Mouse (Mus musculus) cerebral cortex, adult 2 months (tissue): ENCODE results near the gene Cadps.

Experiments
- WGBS: fragments of 180-500 bp; shearing (Covaris S2); methylation state at CpG from one replicate; pipeline ENCODE4 v1.1.7; 2018; 5-methylcytosine and 5-hydroxymethylcytosine counted together

Cadps gene

DNA sequence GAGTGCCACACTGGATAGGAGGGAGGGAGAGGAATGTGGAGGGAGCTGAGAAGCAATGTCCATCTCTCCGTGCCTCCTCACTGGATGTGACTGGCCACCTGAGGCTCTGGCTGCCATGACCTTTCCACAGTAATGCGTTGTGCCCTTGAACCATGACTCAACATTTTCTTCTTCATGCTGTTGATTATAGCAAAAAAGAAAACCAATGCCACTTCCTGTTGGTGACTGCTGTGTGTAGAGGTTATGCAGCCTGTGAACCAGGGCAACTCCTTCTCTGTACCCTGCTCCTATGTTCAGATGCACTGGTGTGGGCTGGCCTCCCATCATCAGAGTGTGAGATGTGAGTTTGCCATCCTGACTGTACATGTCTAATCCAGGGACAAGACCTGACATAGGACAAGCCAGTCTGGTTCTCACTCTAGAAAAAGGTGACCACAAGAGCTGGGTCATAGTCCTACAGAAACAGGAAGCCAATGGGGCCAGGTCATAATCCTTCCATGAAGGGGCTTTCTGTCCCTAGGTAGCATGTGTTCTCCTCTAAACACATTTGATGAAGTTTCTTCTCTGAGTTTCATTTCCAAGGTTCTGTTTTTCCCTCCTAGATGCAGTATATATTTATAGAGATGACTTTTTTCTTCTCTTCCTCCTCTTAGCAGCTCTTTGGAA is 245.3 kb downstream of the Cadps start:
- WGBS, result 65% methylated on average over 2 of the region's 2 CpGs

DNA sequence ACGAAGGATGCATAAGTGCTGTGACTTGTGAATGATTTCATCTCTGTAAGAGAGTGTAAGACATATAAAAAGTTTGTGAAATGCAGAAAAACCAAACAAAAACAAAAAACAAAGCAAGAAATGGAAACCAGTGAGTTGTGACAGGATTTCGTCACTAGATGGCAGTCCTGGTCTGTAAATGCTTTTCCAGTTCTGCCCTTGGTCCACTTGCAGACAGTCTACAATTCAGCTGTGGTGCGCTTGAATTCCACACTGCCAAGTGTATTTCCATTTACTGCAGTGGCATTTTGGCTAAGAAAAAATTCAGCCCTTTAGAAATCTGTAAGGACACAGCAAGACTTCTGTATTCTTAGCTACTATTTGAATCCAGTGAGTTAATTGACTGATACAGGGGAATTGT is 247.8 kb downstream of the Cadps start:
- WGBS, result 7% methylated on average over 3 of the region's 3 CpGs

DNA sequence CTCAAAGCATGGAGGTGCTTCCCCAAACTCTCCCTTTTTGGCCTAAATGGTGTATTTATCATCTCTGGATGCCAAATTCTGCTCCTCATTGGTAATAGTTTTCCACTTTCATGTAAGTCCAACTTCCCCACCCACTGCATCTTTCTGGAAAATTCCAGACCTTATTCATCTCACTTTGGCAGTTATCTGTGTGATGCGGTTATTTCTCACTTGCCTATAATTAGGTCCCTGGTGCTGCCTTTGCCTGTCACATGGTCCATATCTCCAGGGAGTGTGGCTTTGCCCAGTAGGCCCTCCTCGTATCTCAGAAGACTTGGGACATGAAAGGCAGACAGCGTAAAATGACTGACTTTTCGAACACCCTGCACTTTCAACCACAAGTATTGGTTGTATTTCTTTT is 248.5 kb downstream of the Cadps start:
- 55% methylated on average over 4 of the region's 4 CpGs for WGBS

DNA sequence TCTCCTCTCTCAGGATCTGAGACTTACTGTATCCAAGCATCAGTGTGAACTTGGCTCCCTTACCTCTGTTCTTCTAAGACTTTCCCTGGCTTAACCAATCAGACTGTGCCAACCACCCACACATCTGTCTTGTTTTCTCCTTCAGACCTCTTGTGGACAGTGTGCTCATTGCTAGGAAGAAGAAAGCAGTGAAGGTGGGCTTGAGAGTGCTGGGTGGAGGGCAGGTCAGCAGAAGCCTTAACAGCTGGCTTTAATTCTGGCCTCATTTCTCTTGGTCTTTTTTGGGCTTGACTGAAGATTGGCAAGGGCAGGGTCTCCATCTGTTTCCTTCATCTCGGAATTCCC is 262.7 kb downstream of the Cadps start:
- 50% methylated on average over 1 of the region's 1 CpGs for WGBS

DNA sequence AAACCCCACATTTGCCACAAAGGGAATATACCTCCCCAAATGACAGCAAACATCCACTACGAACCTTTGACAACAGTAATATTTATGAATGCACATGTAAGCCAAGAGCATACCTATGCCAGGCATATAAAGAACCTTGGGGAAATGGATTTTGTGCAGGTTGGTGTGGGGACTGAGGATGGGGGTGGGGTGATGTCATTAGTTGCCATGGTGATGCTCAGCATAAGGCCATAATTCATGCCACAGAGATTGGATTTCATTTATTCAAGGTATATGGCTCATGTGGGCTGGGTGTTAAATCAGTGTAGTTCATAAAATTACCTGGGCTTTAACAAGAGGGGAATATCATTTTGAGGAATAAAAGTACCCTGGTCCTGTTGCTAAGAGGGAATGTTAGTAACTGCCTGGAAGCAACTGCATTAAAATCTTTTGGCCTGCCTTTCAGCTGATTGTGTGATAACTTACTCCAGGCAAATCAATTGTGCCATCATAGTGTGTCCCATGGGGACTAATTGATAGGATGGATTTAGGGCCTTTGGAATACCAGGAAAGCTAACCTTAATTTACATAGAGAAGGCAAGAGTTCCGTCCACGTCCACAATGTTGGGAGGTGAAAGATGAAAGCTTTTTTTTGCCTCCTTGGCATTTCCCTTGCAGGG is 263.2 kb downstream of the Cadps start:
- WGBS, result 84% methylated on average over 3 of the region's 3 CpGs

DNA sequence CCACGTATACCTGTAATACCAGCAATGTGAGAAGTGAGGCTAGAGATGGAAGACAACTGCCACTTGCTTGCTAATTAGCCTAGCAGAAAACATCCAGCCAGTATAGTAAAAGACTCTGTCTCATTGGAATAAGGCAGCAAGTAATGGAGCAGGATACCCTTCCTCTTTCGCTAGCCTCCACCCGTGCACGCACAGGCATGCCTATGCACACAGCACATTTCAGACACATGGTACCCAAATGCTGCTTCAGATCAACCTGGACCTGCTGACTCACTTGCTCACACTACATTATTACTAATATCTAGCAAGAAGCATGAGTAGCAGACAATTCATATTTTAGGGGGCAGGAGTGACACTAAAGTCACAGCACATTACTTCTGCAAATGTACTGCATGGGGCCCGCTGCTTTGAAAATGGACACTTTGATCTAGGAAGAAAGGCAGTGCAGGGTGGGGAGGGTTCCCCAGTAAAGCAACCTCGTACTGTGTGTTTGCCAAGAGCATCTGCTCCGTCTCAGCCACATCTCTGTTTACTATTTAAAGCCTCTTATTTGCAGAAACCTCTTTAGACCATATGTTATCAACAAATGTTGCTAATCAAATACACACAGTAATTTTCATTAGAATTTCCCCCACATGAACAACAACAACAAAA is 263.8 kb downstream of the Cadps start:
- 74% methylated on average over 7 of the region's 7 CpGs for WGBS

DNA sequence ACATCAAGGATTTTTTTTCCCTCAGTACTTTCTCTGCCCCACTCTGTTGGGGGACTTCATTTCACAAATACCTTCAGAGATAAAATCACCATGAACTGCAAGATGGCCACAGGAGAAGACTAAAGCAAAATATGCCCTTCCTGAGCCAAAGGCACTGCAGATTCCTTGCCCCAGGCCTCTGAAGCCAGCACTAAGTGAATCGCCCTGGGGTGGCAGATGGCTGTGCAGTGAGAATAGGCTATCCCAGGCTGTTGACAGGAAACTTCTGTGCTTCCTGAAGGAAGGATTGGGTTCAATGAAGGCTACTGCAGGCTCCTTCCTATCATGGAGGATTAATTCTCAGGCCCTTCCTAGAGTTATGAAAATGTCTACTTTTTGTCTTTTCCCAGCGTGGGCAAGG is 268.4 kb downstream of the Cadps start:
- 53% methylated on average over 2 of the region's 2 CpGs for WGBS

DNA sequence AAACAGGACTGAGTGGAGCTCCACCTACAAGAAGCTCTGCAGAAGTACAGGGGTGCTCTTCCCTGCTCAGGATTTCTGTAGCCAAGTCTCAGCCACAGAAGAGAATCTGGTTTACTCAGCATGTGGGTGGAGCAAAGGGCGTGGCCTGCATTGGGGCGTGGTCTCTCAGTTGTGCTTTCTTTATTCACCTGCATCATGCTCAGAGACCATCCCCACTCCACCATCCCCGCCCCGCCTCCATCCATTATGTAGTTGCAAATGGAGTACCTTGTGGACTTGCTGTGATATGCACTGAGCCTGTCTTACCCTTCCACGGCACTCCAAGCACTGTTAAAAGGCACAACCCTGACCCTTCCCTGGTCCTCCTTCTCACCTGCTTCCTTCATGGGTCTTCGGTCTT is 271.5 kb downstream of the Cadps start:
- 51% methylated on average over 6 of the region's 6 CpGs for WGBS

DNA sequence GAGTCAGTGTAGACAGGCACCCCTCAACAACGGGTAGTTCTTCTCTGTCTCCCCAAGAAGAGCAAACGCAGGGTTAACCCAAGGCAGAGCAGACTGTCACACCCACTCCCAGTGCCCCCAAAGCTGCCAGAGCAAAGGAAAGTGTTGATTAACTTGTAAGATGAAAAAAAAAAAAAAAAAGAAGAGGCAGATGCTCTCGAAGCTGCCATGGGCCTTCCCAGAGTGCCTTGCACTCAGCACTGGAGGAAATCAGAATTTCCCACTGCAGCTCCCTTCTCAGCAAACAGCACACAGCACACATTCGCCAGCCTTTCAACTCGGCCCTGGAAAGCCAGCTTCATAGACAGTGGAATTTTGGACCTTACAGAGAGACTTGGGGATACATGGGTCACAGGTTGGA is 271.9 kb downstream of the Cadps start:
- WGBS, result 34% methylated on average over 5 of the region's 5 CpGs

DNA sequence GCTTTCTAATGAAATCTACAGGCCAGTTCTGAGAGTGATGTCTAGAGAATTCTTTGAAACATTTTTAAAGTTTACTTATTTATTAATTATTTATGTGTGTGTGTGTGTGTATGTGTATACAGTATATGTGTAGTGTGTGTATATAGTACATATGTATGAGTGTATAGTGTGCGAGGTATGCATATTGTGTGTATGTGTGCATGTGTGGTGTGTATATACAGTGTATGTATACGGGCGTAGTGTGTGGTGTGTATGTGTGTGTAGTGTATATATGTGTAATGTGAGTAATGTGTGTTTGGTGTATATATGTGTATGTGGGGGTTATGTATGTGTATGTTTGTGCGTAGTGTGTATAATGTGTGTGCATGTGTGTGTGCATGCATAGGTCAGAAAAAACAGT is 275.4 kb downstream of the Cadps start:
- 95% methylated on average over 4 of the region's 4 CpGs for WGBS

DNA sequence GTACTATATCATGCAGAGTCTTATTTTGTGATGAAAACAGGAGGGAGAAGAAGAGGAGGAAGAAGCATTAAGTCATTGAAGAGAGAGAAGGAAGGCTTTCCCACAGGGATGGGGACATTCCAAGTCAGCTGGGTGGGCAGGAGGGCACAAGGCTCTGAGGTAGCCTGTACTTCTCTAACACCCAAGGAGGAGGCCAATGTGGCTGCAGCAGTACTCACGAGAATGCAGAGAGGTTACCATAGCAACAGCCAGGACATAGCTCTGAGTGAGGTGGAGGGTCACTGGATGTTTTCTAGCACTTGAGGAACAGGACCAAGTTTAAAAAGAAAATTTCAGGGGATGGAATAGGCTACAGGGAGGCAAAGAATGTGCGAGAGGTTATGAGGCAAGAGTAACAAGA is 281.1 kb downstream of the Cadps start:
- WGBS, result 54% methylated on average over 2 of the region's 2 CpGs

DNA sequence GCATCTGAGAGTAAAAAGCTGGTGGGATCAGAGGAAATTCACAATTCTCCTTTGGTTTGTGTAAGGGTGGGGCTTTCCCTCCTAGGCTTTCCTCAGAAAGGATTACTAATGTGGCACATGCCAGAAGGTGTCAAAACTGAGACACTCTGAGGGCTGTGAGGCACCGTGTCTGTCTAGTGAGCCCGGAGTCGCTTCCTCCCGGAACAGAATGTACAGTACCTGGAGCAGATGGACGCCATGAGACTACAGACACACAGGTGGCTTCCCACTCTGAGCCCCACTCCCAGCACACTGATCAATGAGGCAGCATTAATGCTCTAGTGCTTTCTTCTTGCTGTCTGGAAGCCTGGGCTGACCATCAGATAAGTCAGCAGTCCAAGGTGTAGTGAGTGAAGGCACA is 283.8 kb downstream of the Cadps start:
- 47% methylated on average over 5 of the region's 5 CpGs for WGBS

DNA sequence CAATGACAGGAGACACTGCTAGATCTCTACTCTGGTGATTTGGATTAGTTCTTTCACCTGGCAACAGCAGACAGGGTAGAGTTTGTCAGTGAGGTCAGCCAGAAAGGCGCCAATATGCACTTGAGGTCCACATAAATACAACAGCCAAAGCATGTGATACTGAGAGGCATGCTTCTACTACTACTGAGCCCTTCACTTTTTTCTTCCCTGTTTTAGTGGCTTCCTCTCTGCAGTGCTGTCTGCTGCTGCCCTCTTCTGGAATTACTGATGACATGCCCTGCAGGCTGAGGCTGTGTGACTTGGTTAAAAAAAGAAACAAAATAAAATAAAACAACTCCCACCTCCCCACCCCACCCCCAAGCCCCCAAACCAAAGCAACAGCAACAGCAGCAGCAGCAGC is 291.8 kb downstream of the Cadps start:
- 19% methylated on average over 1 of the region's 1 CpGs for WGBS

DNA sequence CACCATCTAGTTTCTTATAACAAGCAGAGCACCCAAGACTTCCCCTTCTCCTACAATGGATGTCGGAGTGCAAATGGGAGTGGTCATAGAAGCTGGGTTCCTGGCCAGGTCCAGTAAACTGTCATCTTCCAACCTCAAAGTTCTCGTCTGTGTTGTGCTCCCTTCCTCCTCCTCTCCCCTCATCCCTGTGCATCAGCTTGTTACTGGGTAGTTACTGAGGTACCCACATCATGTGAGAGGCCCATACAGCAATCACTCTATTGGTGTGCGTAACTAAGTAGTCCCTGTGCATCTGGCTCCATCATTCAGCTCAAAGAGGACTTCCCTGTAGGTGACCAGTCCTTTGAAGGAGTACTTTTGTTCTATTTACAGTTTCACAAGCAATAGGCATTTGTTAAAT is 292.3 kb downstream of the Cadps start:
- WGBS, result 72% methylated on average over 3 of the region's 3 CpGs

DNA sequence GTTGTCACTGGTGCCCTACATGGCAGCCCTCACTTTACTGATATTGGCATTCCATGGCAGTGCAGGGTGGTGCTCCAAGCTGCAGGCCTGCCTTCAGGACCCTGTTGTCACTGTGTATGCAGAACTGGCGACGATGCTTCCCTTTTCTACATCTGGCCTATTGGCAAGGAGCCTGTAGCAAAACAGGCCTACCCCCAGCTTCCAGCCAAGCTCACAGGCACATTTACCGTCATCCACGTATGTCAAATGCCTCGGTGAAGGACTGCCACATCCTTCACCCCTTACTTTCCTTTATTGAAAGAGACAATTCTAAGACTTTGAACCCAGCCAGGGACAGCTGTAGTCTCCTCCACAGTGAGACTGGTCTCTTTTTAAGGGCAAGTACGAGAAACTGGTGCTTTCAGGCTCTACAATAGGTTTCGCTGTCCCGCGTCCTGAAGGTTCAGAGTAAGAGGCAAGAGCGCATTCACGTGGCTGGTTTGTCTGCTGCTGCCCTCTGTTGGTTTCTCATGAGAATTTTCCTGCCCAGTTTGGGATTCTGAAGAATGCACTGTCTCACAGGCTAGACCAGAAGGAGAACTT is 292.8 kb downstream of the Cadps start:
- 11% methylated on average over 11 of the region's 11 CpGs for WGBS

DNA sequence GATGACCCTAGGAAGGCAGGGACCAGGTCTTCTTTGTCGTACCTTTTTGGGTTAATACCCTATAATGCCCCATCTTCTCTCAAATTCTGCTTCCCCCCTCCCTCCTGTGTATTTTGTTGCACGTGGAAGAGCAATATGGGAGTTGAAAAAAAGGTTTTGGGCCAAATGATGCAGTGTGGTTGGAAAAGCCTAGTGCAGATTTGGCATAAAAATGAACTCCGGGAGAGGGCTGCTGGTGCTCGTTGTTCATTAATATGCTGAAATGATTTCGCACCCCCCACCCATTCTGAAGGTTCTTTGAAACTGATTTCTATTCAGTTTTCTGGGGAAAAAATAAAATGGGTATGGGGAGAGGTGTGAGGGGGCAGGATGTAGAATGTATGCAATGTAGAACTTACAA is 295.6 kb downstream of the Cadps start:
- 56% methylated on average over 5 of the region's 5 CpGs for WGBS

DNA sequence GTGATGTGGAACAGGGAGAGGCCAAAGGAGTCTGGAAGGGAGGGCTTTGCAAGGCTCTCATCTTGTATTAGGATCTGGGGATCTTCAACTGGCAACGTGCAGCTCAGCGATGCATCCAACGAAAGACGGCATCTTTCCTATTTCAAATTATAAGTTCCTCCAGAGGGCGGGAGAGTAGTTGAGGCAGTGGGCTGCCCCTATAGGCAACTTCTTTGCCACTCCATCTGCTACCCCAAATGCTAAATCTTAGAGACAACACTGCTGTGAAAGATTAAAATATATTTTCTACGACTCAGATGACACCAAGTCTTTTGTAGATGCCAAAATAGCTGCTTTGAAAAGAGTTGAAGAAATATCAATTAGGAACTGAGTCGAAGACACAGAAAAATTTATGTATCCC is 315.9 kb downstream of the Cadps start:
- WGBS, result 45% methylated on average over 7 of the region's 7 CpGs

DNA sequence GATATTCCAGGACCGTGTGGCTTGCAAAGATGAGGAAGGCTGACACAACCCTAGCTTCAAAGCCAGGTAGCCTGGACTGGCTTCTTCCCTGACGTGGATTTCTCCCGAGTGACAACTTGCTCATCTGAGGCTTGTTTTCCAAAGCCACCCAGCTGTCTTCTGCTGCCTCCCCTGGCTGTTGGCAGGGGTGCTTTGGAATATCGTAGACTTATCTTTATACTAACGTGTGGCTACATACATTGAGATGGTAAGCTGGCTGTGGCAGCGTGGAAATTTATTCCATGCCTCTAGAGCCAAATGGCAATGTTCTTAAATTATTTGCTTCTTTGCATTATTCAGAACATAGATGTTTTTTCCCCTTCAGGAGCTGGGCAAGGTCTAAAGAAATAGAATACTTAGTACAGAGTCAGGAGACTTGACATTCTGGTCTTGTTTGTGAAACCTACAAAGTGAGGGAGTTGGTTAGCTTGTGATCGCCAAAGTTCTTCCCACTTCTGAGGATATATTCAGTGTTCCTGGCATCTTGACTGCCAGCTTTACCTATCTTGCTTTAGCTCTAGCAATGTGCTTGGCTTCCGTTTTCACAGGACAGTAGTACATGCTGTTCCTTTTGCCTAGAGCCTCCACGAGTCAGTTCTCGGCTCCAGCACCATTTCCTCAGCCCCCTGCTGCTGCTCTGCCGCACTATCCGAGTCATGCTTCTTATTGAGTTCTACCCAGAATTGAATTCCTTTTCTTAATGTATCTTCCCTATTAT is 318.5 kb downstream of the Cadps start:
- WGBS, result 50% methylated on average over 12 of the region's 12 CpGs

DNA sequence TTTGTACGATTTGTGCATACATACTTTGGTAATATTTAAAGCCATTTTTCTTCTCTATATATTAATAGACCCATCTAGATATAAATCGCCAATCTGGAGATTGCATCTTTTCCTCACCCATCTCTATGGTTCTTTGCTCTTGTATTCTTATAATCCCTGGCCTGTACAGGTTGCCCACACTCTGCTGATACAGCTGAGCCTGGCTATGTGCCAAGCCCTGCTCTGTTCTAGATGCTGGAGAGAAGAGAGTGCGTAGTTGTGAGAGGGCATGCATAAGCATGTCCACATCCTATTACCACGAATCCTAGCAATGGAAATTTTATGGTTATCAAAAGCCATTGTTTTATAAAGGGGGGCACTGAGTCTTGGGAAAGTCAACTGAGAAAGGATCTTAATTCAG is 360.7 kb downstream of the Cadps start:
- WGBS, result 73% methylated on average over 4 of the region's 4 CpGs

DNA sequence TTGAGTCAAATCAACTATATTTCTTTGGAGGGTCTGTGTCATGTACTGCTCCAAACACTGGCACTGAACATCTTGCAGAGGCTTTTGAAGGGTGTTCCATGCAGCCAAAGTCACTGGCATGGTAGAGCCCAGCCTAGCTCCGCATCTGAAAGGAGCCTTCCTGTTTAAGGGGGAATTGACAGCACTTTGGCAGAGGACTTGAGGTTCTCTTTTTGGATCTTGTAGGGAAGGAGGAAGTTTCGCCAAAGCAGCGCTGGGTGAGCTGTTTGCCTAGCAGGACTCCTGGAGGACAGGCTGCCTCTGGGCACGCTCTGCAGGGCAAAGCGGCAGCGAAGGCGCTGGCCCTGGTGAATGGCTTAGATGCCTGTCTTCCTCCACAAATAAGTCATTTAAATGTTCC is 363.2 kb downstream of the Cadps start:
- 30% methylated on average over 7 of the region's 7 CpGs for WGBS

DNA sequence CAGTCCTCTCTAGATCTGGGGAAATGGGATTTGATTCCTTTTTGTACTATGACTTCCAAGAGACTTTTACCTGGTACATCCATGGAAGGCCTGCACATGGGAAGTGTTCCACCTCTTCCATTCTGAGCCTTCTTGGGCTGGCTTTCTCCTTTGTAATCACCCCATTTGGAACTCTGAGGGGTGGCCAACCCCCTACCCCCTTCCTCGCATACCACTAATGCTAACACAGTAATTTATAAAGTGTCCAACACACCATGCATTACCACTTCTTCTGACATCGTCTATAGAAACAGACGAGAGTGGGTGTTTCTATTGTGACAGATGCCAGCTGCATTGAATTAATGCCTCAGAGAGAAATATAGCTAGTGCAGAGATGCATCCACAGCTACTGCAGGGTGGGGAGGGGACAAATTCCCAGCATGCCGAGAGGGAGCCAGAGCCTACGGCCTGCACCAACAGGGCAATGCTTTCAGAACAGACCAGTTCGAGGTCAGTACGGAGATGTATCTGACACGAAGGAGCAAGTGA is 367.8 kb downstream of the Cadps start:
- 66% methylated on average over 8 of the region's 8 CpGs for WGBS

DNA sequence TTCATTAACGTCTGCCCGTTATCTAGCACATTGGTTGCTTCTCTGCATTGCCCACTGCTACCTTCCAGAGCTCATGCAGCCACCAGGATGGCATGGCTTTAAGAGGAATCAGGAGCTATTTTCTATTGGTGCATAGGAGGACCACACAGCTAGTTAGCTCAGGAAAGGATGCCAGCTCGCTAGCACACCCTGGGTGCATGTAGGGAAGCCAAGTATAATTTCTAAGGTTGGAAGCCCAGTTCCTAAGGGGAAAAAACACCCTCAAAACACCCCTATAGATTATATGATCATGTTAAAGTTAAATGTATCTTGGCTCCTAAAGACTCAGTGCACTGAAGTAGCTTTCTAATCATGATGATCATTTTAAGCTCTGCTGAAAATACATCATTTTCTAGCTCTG is 372.1 kb downstream of the Cadps start:
- WGBS, result 55% methylated on average over 3 of the region's 3 CpGs
